Mouse (Mus musculus): Measurements from ENCODE around the gene Hinfp. TPM values are rescaled to one million over a fixed set of nuclear protein-coding genes. Genes with fewer than 3 reads are reported as not detected.
"Not testable (repeated sequence)": the region's sequence is repeated elsewhere in the genome, so short reads cannot be mapped to it uniquely, and the experiment has no call there.

The Hinfp gene
- polyA plus RNA-seq, 1 experiment from 2014 or later, result 29.1 TPM

DNA sequence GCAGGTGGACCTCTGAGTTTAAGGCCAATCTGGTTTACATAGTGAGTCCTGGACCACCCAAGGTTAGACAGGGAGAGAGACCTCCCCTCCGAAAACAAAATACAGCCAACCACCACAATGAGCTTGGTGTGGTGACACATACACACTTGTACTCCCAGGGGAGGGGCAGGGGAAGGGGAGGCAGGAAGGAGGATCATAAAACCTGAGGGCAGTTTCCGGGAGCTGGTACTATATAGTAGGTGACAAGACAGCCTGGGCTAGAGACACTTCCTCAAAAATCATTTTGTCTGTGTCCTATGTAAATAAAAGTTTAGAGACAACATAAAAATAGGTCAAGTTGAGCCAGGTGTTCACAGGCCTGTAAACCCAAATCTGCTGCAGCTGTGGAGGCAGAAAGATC, 1.8 kb upstream of the Hinfp start:
- no peak overlapping the region for H3K4me2 ChIP-seq
- no peaks in the 10 kb centered on the region for H3K9me3 ChIP-seq
- no peak overlapping the region for H3K4me3 ChIP-seq (replicated peaks)
- H3K9ac ChIP-seq (replicated peaks), result no peak overlapping the region
- no peak for ATAC-seq (ENCODE audit: insufficient number of reproducible peaks, insufficient read depth, low FRiP score, low TSS enrichment, low read depth)
- peaks cover 15% of the 10 kb centered on the region for H3K36me3 ChIP-seq
- 0 out of 2 replicates have a peak, but pooled peaks cover 11% of the 10 kb centered on the region for H3K27me3 ChIP-seq
- H3K4me1 ChIP-seq (replicated peaks), result peaks cover 21% of the 10 kb centered on the region
- H3K27ac ChIP-seq, result no peak overlapping the region
- 63% methylated on average over 2 of the region's 2 CpGs for WGBS

DNA sequence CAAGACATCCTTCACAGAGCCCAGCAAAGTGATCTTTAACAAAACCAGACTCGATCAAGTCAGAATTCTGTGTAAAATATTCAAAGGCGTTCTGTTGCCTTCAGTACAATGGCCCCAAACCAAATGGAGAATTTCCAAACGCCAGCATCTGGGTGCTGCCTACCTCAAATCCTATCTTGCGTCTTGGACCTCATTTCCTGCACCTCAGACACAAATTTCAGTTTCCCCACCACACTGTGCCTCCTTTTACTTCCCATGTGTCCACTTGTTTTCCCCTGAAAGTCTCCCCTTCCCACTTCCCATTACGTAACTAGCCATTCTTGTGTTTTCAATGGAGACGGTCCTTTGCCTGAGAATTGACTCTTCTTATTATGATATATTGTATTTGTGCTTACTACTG, 1.1 kb upstream of the Hinfp start:
- no peak for ATAC-seq (ENCODE audit: insufficient number of reproducible peaks, insufficient read depth, low FRiP score, low TSS enrichment, low read depth)
- no peak overlapping the region for H3K9ac ChIP-seq (replicated peaks)
- 84% methylated on average over 6 of the region's 6 CpGs for WGBS

DNA sequence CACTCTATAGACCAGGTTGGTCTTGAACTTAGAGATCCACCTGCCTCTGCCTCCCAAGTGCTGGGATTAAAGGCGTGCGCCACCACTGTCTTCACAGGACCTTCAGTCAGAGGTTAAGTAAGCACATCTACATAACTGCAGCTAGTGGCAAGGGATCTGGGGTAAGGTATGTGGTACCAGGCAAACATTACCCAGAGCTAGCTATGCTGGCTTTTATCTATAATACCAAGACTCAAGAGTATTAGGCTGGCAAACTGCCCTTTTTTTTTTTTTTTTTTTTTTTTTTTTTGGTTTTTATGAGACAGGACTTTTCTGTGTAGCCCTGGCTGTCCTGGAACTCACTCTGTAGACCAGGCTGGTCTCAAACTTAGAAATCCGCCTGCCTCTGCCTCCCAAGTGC, 5.5 kb downstream of the Hinfp start:
- H3K27ac ChIP-seq; H3K4me2 ChIP-seq; H3K4me3 ChIP-seq (replicated peaks); ATAC-seq (ENCODE audit: insufficient number of reproducible peaks, insufficient read depth, low FRiP score, low TSS enrichment, low read depth); H3K9me3 ChIP-seq; H3K9ac ChIP-seq (replicated peaks); H3K27me3 ChIP-seq: not testable (repeated sequence)
- H3K36me3 ChIP-seq, result peaks cover 77% of the 10 kb centered on the region
- H3K4me1 ChIP-seq (replicated peaks), result peaks cover 13% of the 10 kb centered on the region
- WGBS, result 95% methylated on average over 3 of the region's 3 CpGs

More for the DNA sequence above, 1.1 kb upstream of the Hinfp start:
- H3K27me3 ChIP-seq, result 0 out of 2 replicates have a peak, but pooled peaks cover 5% of the 10 kb centered on the region
- H3K27ac ChIP-seq, result no peak overlapping the region
- H3K4me1 ChIP-seq (replicated peaks), result peaks cover 18% of the 10 kb centered on the region
- H3K4me3 ChIP-seq (replicated peaks), result no peak overlapping the region
- no peak overlapping the region for H3K4me2 ChIP-seq
- peaks cover 22% of the 10 kb centered on the region for H3K36me3 ChIP-seq
- H3K9me3 ChIP-seq, result no peaks in the 10 kb centered on the region

DNA sequence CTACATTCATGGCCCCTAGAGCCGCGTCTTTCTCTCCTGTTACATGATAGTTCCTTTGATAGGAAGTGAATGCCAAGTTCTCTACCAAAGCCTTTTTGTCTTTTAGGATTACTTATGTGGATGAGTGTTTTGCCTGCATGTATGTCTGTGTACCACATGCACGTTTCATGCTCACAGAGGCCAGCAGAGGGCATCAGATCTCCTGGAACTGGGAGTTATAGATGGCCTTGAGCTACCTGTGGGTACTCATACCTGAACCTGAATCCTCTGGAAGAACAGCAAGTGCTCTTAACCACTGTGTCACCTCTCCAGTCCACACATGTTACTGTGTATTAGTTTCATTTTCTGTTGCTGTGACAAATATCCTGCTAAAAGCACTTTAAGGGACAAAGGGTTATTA, 13.0 kb downstream of the Hinfp start:
- H3K27ac ChIP-seq, result no peak overlapping the region
- no peak overlapping the region for H3K4me3 ChIP-seq (replicated peaks)
- 0 out of 2 replicates have a peak, but pooled peaks cover 6% of the 10 kb centered on the region for H3K9me3 ChIP-seq
- H3K4me2 ChIP-seq, result no peak overlapping the region
- peaks cover 5% of the 10 kb centered on the region for H3K4me1 ChIP-seq (replicated peaks)
- no peak overlapping the region for H3K9ac ChIP-seq (replicated peaks)
- H3K36me3 ChIP-seq, result peaks cover 73% of the 10 kb centered on the region
- 70% methylated on average over 3 of the region's 3 CpGs for WGBS
- H3K27me3 ChIP-seq, result peaks cover 22% of the 10 kb centered on the region
- no peak for ATAC-seq (ENCODE audit: insufficient number of reproducible peaks, insufficient read depth, low FRiP score, low TSS enrichment, low read depth)

DNA sequence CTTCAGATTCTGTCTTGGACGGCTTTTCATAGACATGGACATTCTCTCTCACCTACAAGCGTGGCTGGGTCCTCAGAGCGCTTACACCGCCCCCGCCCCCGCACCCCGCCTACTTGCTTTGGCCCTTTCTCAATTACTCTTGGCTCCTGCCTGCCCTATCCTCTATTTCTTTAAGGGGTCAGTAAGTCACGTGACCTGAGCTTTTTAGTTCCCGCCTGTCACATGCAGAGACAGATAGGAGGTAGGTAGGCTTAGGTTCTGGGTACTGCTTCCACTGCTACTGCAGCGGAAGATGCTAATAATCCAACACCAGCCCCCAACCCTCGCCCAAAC, 16.5 kb downstream of the Hinfp start:
- Histone ChIP-seq H3K27me3 (peaks cover 46% of the 10 kb centered on the region), H3K4me1 (replicated peaks) (peaks cover 16% of the 10 kb centered on the region), H3K36me3 (peaks cover 40% of the 10 kb centered on the region), H3K4me2 (peak overlapping the region; percentile 95), H3K9ac (replicated peaks) (0 out of 2 replicates have a peak overlapping the region, but pooled peaks have one; percentile 81), H3K27ac (no peak overlapping the region), H3K9me3 (0 out of 2 replicates have a peak, but pooled peaks cover 6% of the 10 kb centered on the region), H3K4me3 (replicated peaks) (peak overlapping the region; percentile 76)
- whole genome bisulfite sequencing, result 8% methylated on average over 11 of the region's 11 CpGs
- ATAC-seq (ENCODE audit: insufficient number of reproducible peaks, insufficient read depth, low FRiP score, low TSS enrichment, low read depth), result no peak

DNA sequence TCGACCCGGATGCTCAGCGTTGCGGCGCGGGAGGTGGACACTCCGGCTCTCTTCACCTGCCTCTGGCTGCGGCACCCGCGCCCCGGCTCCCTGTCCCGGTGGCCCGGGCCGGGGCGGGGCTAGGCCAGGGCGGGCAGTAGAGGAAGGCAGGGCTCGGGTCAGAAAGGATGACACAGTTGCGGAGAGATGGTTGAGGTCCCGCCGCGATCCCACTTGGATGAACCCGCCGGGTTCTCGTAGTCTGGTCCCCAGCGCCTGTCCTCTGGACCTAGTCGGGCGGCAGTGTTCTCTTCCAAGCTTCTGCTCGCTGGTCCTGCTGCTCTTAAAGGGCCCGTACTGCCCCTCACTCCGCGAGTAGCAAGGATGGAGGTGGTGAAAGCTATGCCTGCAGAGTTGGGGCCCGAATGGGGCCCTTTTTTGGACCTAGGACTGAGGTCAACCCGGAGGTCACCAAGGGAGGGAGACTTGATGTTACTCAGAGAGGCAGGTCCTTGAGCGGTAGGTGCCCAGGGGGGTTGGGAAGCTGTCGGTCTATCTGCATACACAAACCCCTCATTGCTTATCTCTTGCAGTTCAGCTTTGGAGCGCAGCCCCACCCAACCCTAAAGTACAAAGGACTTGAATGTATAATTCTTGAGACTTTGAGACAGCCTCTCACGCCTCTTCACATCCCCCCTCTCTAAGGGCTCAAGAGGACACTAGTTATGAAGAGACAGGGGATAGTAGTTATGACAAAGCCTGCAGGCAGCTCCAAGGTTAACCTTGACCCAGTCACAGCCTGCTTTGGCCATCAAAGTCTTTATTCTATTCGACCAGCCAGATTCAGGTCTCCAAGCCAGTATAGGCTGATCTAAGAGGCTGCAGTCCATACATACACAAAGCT, 17.2 kb downstream of the Hinfp start, which contains the start of gene Abcg4:
Gene Abcg4 (minus strand): TSS at position 540 of the 883 bp plus-strand sequence.
- Histone ChIP-seq H3K27me3 (peaks cover 46% of the 10 kb centered on the region), H3K4me3 (replicated peaks) (peak within 1 kb of the TSS; percentile 76), H3K27ac (no peak within 1 kb of the TSS), H3K9me3 (0 out of 2 replicates have a peak, but pooled peaks cover 6% of the 10 kb centered on the region), H3K4me1 (replicated peaks) (peaks cover 16% of the 10 kb centered on the region), H3K4me2 (peak within 1 kb of the TSS; percentile 95), H3K36me3 (peaks cover 34% of the 10 kb centered on the region), H3K9ac (replicated peaks) (peak within 1 kb of the TSS; percentile 81)
- peak; percentile 2; the same call in 1 of the 2 replicates for ATAC-seq (ENCODE audit: insufficient number of reproducible peaks, insufficient read depth, low FRiP score, low TSS enrichment, low read depth)
- WGBS, result under 1% methylated on average over 38 of the region's 38 CpGs

DNA sequence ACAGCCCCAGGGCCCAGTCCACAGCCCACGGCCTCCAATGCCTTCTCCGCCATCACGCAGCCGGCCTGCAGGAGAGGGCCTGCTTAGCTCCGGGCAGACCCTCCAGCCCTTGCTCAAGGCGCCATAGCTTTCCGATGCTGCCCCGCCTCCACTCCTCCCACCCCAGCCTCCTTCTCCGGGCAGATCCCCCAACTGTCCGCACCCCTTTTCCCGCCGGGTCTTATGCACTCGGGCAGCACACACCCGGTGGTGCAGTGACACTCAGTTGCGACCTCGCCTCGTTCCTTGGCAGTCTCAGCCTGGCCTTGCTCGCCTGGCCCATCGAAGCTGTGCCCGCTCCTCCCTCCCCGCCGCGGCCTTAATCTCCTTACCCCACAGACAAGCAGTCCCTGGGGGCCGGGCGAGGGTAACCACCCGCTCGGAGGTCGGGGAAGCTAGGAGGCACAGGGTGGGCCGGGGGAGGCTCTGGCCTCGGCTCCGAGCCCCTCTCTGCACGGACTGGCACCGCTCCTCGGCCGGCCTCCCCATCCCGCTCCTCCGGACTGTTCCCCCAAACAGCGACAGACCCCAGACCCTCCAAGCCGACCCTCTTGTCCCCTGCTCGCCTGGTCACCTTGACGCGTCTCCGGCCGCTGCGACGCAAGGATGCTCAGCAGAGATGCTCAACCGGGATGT, 17.9 kb downstream of the Hinfp start:
- H3K27ac ChIP-seq, result no peak overlapping the region
- peaks cover 46% of the 10 kb centered on the region for H3K27me3 ChIP-seq
- H3K4me2 ChIP-seq, result peak overlapping the region; percentile 95
- peaks cover 16% of the 10 kb centered on the region for H3K4me1 ChIP-seq (replicated peaks)
- peak overlapping the region; percentile 81 for H3K9ac ChIP-seq (replicated peaks)
- WGBS, result under 1% methylated on average over 47 of the region's 47 CpGs
- ATAC-seq (ENCODE audit: insufficient number of reproducible peaks, insufficient read depth, low FRiP score, low TSS enrichment, low read depth), result peak; percentile 50
- H3K9me3 ChIP-seq, result 0 out of 2 replicates have a peak, but pooled peaks cover 6% of the 10 kb centered on the region
- H3K4me3 ChIP-seq (replicated peaks), result peak overlapping the region; percentile 76
- H3K36me3 ChIP-seq, result peaks cover 26% of the 10 kb centered on the region

DNA sequence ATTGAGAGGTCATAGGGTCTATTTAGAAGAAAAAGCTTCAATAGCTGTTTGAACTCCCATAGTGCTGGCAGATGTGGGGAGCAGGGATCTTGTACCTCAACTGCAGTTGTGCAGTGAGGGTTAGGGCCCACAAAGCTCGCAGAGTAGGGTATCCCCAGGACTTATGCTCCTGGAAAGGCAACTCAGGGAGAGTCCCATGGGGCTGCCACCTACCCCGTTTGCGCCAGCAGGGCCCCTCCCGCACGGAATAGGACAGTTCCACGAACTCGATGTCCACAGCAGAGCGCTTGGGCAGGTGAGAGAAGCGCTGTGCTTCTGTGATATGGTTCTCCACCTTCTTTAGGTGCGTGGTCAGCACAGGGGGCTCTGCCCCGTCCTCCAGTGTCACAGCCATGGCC, 18.5 kb downstream of the Hinfp start:
- Histone ChIP-seq H3K36me3 (peaks cover 21% of the 10 kb centered on the region), H3K9me3 (0 out of 2 replicates have a peak, but pooled peaks cover 6% of the 10 kb centered on the region), H3K27me3 (peaks cover 46% of the 10 kb centered on the region), H3K4me3 (replicated peaks) (peak overlapping the region; percentile 76), H3K4me2 (peak overlapping the region; percentile 95), H3K9ac (replicated peaks) (peak overlapping the region; percentile 81), H3K27ac (no peak overlapping the region), H3K4me1 (replicated peaks) (peaks cover 16% of the 10 kb centered on the region)
- ATAC-seq (ENCODE audit: insufficient number of reproducible peaks, insufficient read depth, low FRiP score, low TSS enrichment, low read depth), result no peak; the same call in 1 of the 2 replicates
- WGBS, result 9% methylated on average over 11 of the region's 11 CpGs

DNA sequence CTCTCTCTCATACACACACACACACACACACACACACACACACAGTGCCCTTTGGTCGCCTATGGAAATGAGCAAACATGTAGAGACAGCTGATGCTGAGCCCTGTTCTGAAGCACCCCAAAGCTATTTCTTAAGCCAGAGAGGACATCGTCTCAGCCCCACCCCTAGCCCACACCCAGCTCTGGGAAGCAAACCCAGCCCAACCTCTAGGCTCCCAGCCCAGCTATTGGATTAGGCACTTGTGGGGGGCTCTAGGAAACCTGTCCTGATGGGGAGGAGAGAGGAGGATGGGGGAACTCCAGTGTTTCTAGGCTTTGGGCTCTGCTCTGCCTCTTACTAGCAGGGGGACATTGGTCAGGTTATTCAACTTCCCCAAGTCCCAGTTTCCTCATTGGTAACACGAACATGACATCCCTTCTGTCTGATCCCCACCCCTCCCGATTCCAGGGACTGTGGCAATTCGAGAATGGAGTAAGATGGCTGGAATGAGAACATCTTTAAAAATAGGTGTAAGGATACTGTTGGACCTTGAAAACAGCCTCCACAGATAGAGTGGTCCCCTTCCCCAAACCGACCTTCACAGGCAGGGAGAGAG, 19.1 kb downstream of the Hinfp start:
- H3K27me3 ChIP-seq, result peaks cover 46% of the 10 kb centered on the region
- ATAC-seq (ENCODE audit: insufficient number of reproducible peaks, insufficient read depth, low FRiP score, low TSS enrichment, low read depth), result no peak
- H3K9me3 ChIP-seq, result 0 out of 2 replicates have a peak, but pooled peaks cover 6% of the 10 kb centered on the region
- peaks cover 14% of the 10 kb centered on the region for H3K36me3 ChIP-seq
- peaks cover 16% of the 10 kb centered on the region for H3K4me1 ChIP-seq (replicated peaks)
- peak overlapping the region; percentile 95; the same call in 1 of the 2 replicates for H3K4me2 ChIP-seq
- peak overlapping the region; percentile 81; the same call in 1 of the 2 replicates for H3K9ac ChIP-seq (replicated peaks)
- WGBS, result 14% methylated on average over 6 of the region's 6 CpGs
- no peak overlapping the region for H3K27ac ChIP-seq
- peak overlapping the region; percentile 76 for H3K4me3 ChIP-seq (replicated peaks)

DNA sequence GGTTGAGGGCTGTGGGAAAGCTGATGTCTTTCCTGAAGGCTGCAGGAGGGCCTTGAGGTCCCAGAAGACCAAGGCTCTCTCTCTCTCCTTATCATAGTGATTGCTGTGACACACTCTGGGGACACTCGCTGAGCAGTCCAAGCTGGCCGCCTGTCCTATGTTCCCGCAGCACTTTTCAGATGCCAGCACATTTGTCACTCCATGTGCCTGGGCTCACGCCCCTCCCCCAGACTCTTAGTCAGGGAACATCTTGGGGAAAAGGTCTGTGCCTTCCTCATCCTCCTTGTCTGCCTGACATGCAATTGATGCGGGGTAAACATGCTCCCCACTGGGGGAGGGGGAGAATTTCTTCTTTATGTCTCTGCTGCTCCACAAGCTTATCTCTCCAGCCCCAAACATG, 22.3 kb downstream of the Hinfp start:
- peaks cover 30% of the 10 kb centered on the region for H3K27me3 ChIP-seq
- H3K27ac ChIP-seq, result no peak overlapping the region
- H3K4me1 ChIP-seq (replicated peaks), result peaks cover 11% of the 10 kb centered on the region
- H3K36me3 ChIP-seq, result peaks cover 6% of the 10 kb centered on the region; the same call in 1 of the 2 replicates
- H3K9me3 ChIP-seq, result no peaks in the 10 kb centered on the region
- no peak overlapping the region for H3K9ac ChIP-seq (replicated peaks)
- no peak for ATAC-seq (ENCODE audit: insufficient number of reproducible peaks, insufficient read depth, low FRiP score, low TSS enrichment, low read depth)
- H3K4me2 ChIP-seq, result no peak overlapping the region
- H3K4me3 ChIP-seq (replicated peaks), result no peak overlapping the region
- WGBS, result 70% methylated on average over 5 of the region's 5 CpGs

DNA sequence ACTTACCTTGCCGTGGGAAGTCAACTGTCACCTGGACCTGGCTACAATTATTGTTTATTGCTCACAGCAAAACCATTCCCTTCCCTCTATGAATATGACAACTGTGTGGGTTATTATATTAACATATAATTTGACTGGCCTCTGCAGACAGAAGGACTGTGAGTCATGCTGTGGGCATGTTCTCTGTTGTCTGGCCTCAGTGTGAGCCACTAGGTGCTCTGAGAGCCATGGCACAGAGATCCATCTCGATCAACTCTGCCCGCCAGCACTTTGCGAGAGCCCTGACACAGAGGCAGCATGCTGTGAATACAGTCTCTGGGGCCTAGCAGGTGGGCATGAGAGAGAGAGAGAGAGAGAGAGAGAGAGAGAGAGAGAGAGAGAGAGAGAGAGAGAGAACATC, 35.5 kb downstream of the Hinfp start:
- H3K4me2 ChIP-seq, result no peak overlapping the region
- no peak overlapping the region for H3K4me3 ChIP-seq (replicated peaks)
- 74% methylated on average over 4 of the region's 4 CpGs for WGBS
- H3K9ac ChIP-seq (replicated peaks), result no peak overlapping the region
- no peak for ATAC-seq (ENCODE audit: insufficient number of reproducible peaks, insufficient read depth, low FRiP score, low TSS enrichment, low read depth)
- no peak overlapping the region for H3K27ac ChIP-seq
- 0 out of 2 replicates have a peak, but pooled peaks cover 3% of the 10 kb centered on the region for H3K9me3 ChIP-seq
- peaks cover 10% of the 10 kb centered on the region; the same call in 1 of the 2 replicates for H3K4me1 ChIP-seq (replicated peaks)
- H3K27me3 ChIP-seq, result no peaks in the 10 kb centered on the region
- no peaks in the 10 kb centered on the region for H3K36me3 ChIP-seq

Measured in limb, embryonic 12.5 days (tissue).